Mouse (Mus musculus) megakaryocyte, adult 5-6 weeks (primary cell): ENCODE measurements at regions not wholly inside any gene's neighbourhood (a gene's known extent, or its start where the extent isn't known, plus 50 kb on each side); places are given as distances from the start of the nearest gene placed in this dataset.
"Not testable (repeated sequence)": the region's sequence is repeated elsewhere in the genome, so short reads cannot be mapped to it uniquely, and the experiment has no call there.

Experiments used
- ATAC-seq: 2 replicates; pipeline ENCODE4 v1.8.0; 2016; ENCODE audit warnings: mild to moderate bottlenecking, inconsistent platforms; ENCODE audit not compliant: poor library complexity, severe bottlenecking

- ATAC-seq, result peak; percentile 77
Observed at GRCm38 (mm10) chr17:15620746-15621694, 56.9 kb upstream of the Prdm9 start.

DNA sequence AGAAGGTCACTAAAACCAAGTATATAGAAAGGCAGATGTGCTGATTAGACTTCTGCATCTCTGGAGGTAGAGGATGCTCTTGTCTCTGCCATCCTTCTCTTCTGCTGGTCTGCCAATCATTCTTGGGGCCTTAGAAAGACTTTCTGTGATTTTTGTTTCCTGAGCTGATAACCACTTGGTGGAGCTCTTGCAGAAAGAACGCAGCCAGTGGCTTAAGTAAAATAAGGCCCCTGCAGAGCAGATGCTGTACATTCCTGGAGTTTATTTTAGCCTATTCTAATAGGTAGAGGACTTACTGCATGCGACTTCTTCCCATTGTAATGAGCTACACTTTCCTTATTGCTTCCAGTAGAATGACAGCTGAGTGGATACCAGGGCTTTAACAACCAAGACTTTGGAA, 58.8 kb upstream of the Prdm9 start:
- ATAC-seq, result no peak

GRCm38 (mm10) chr17:15630792-15631191, 66.6 kb upstream of the Prdm9 start:
- no peak for ATAC-seq

DNA sequence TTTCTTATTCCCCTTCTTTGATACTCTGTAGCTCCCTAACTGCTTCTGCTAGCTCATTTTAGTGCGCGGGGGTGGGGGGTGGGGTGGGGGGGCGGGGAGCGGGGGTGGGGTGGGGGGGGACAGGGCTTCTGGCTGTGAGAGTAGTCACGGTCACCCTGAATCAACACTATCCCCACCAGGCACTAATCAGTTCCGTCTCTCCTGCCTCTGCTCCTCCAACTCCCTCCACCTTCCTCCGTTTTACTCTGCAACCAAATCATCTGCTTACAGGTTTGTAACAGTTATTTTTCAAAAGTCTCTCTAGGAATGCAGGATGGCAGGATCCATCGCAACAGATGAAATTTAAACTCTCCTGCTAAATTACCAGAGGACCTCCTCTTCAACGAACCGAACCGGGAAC, 67.5 kb upstream of the Prdm9 start:
- ATAC-seq, result no peak

GRCm38 (mm10) chr17:15632090-15632489, 67.9 kb upstream of the Prdm9 start:
- peak; percentile 68 for ATAC-seq

DNA sequence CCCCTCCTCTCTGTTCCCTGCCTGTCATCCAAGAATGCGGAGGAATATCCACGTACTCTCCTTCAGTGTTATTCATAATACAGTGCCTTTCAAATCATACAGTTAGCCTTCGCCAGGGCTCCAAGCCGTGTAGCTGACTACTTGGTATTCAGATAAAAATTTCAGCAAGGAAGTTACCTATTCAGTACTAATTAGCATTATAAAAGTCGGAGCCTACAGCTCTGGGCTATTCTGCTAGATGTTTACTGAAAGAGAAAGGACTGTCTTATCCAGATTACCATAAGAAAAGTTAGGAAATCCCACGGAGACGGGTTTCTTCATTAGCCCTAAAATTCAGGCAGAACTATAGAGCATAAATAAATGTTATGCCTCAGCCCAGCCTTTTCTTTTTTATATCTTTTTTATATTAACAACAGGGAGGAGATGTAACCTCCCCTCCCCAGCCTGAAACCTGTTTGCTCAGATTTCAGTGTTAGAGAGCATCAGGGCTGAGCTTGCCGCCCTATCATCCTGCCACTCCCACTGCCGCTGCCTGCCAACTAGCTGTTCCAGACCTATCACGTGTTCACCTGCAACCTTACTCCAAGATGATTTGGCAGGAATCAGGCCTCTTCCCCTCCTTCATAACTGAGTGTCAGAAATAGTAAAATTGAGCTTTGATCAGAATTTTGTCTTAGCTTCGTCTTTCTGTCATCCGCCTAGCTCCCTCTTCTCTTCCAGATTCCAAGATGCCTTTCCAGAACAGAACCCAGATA, 65.5 kb upstream of the Chd1 start:
- not testable (repeated sequence) for ATAC-seq

GRCm38 (mm10) chr17:15640776-15641175, 64.0 kb upstream of the Chd1 start:
- ATAC-seq, result no peak

- no peak for ATAC-seq
Observed at GRCm38 (mm10) chr17:15641764-15642163, 63.0 kb upstream of the Chd1 start.

- ATAC-seq, result no peak
Observed at GRCm38 (mm10) chr17:15646768-15647167, 58.0 kb upstream of the Chd1 start.

- ATAC-seq, result no peak
Observed at GRCm38 (mm10) chr17:15650089-15650742, 54.6 kb upstream of the Chd1 start.

GRCm38 (mm10) chr17:15651869-15652268, 52.9 kb upstream of the Chd1 start:
- no peak for ATAC-seq
